Mouse (Mus musculus) frontal cortex, adult 2 months (tissue): ENCODE measurements at regions not wholly inside any gene's neighbourhood (a gene's known extent, or its start where the extent isn't known, plus 50 kb on each side); places are given as distances from the start of the nearest gene placed in this dataset.

Experiments used
- DNase-seq, 2 experiments: peaks; one replicate each; pipeline ENCODE4 v3.0.0; 2022; ENCODE audit warnings: low spot score in 1 of 2; ENCODE audit errors: extremely low spot score in 1 of 2

- no peak for DNase-seq
Observed at GRCm38 (mm10) chr9:83276291-83276690, 129.8 kb upstream of the Hmgn3 start.

GRCm38 (mm10) chr9:83273361-83273975, 127.0 kb upstream of the Hmgn3 start:
- DNase-seq: peak in 1 of 2 experiments; percentile 17

DNA sequence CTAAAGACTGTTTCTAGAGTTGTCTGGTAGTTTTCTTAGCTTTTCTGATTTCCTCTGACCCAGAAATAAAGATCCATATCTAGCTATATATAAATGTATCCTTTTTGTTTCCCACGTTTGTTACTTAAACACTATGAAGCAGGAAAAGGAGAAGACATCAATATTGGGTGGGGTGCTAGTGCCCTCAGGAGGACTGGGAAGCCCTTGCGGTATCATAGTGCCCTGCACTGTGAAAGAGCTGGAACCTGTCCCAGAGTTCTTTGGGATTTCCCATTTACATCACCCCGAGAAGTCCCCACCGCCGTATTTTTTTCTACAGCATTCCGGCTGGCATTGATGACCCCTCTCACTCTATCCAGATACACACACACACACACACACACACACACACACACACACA, 119.3 kb upstream of the Hmgn3 start:
- no peak for DNase-seq

GRCm38 (mm10) chr9:83259511-83259910, 113.0 kb upstream of the Hmgn3 start:
- DNase-seq: no peak

GRCm38 (mm10) chr9:83258986-83259385, 112.5 kb upstream of the Hmgn3 start:
- peak; percentile 20 to 56 for DNase-seq

GRCm38 (mm10) chr9:83258476-83258875, 112.0 kb upstream of the Hmgn3 start:
- no peak for DNase-seq

DNA sequence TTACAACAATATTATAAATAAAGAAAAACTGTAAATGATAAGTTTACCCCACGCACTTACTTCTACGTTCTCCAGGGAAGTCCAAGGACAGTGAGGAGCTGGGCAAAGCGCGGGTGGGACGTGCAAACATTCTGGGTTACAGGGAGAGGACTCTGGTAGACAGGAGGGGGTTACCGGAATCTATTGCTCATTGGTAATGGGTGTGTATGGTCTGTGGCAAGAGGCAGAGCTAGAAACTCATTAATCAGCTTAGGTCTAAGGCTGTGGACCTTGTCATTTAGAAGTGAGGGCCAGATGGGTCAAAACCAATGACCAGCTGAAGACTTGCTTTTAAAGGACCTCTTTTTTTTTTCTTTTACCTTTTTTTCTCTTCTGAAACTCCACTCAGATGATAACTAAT, 107.9 kb upstream of the Hmgn3 start:
- DNase-seq: no peak

DNA sequence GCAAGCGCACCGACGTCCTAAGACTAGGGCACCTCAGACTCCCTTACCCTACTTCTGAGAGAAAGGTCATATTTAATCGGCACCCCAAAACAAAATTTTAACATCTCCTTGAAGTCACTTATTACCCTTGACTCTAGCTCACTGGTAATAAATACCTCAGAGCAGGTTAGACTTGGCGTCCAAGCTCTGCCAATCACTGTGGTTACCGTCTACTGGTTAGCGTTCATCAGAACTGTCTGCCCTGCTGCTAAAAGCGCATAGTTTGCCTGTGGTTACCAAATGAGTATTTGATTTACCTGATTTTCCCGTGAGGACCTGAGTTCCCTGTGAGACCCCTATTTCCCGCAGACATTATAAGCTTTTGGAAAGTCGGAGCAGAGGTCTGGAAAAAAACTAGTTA, 107.3 kb upstream of the Hmgn3 start:
- no peak for DNase-seq

- no peak for DNase-seq
Observed at GRCm38 (mm10) chr9:83251793-83252192, 105.3 kb upstream of the Hmgn3 start.

DNA sequence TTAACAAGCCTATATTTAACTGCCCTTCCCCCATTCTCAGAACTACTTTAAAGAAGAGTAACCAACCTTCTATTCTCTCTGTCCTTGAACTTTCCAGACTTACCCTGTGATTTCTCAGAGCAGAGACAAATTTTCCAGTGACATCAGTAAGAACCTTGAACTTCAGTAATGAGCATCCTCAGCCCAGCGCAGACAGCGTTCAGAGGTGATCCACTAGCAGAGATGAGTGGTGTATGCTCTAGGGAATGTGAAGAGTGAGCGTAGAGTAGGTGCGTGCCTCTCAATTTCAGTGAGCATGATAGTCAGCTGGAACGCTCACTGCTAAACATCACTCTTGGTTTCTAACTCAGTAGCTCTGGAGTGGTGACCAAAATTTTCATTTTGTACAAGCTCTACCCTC, 103.4 kb upstream of the Hmgn3 start:
- no peak for DNase-seq

DNA sequence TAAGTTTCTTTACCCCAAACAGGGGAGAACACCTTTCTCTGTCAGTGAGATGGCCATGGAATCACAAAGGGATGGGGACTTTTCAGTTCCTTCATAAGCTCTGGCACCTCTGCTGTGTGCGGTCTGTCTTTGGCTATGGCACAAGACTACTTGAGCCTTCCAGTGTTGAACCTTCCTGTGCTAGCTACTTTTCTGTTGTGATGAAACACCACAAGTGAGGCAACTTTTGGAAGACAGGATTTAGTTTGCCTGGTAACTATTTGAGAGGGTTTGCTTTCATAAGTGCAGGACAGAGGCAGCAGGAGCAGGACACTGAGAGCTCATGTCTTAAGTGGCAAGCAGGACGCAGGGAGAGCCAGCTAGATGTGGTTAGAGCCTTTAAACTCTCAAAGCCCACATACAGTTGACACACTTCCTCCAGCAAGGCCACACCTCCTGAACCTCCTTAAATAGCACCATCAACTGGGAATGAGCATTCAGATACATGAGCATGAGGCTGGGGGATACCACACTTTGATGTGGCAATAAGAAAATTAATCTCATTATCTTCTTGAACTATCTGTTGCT, 101.8 kb upstream of the Hmgn3 start:
- no peak for DNase-seq

DNA sequence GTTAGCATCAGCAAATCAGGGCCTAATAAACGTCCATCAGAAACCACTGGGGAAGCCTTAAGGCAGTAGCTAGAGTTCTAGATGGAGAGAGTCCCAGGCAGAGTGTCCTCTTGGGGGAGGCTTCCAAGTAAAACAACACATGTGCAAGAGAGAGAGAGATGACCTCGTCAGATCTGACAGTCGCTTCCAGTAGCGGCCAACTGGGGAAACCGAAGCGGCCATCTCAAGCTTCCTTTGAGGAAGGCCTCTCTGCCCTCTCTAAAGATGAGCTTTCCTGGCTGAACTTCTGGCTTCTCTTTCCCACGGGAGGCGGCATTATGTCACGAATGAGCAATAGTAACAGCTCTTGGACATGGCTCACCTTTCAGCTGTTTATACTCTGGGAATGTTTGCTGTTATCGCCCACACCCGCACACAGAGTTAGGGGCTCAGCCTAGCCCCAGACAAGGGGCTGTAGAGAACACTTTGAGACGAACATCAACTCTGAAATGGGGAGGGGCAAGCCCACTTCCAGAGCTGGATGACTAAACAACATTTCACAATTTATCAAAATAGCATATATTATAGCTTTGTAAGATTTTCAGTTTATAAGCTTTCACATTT, 100.7 kb upstream of the Hmgn3 start:
- no peak for DNase-seq

DNA sequence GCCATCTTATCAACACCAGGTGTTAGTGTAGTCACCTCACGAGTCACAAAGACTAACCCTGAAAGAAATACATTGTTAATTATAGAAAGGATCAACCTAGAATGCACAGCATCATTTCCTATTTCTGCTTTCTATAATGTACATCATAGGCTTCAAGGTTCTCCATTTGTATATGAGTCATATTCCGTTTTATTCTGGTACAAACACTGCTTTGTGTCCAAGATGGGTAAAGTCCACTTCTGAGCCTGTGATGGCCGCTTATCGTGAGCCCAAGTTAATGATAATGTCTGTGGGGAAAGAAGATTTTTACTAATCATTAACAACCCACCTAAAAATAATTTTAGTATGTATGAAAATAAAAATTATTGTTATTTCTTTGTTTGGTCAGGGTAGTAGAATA, 94.6 kb upstream of the Hmgn3 start:
- DNase-seq: no peak

GRCm38 (mm10) chr9:83239097-83239496, 92.6 kb upstream of the Hmgn3 start:
- DNase-seq: no peak

- DNase-seq: no peak
Observed at GRCm38 (mm10) chr9:83221866-83222265, 75.4 kb upstream of the Hmgn3 start.

GRCm38 (mm10) chr9:83202583-83202982, 56.1 kb upstream of the Hmgn3 start:
- no peak for DNase-seq

GRCm38 (mm10) chr9:83199771-83200170, 53.3 kb upstream of the Hmgn3 start:
- DNase-seq: peak in 1 of 2 experiments; percentile 54

- DNase-seq: no peak
Observed at GRCm38 (mm10) chr9:83199176-83199575, 52.7 kb upstream of the Hmgn3 start.

DNA sequence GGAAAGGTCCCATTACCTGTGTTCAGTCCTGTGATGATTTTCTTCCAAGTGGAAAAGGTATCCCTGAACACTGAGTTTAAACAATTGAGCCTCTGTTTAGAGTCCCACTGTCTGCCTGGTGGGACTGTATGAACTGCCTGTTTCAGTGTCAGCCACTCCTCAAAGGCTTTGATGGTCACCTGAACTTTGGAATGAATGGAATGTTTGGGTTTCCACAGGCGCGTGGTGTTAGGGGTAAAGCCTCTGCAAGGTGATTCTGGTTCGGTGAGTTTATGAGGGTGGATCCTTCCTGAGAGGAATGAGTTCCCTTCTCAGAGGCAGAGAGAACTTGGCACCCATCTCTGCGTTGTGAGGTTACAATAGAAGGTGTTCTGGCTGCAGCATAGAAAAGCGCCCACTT, 50.5 kb upstream of the Hmgn3 start:
- DNase-seq: no peak
